Mouse (Mus musculus) embryo, embryonic 11.5 days (tissue): ENCODE results near the gene Aqp5.

Source experiments
- DNase-seq: peaks from one replicate; pipeline ENCODE4 v3.0.0-alpha.2; 2012; ENCODE audit warnings: low read depth, low spot score

The Aqp5 gene

DNA sequence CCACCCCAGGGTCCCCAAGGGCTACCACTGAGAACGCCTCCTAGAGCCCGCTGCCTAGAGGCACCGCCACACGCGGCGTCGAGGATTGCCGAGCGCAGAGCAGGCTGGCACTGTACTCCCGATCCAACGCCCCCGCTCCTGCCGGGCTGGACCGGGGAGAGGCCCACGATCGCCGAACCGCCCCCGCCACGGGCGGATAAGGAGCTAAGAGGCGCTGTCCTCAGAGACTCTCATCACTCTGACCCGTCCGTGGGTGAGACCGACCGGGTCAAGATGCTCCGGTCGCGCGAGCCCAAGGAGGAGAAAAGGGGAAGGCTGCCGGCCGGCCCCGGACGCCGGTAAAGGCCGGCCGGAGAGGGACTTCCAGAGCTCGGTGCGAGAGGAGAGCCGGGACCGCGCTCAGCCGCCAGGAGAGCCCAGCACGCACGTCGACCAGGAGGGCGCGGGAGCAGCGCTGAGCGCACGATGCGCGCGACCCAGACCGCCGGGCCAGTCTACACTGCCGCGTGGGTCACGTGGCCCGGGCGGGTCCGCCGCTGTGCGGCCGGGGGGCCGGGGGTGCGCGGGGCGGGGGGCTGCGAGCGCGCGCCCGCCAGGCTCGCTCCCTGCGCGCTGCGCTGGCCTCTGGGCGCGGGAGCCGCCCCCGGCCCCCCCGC is at the start of gene Aqp5:
Aqp5 (plus strand) TSS at position 354 of the 656 bp plus-strand sequence.
- DNase-seq: no peak

DNA sequence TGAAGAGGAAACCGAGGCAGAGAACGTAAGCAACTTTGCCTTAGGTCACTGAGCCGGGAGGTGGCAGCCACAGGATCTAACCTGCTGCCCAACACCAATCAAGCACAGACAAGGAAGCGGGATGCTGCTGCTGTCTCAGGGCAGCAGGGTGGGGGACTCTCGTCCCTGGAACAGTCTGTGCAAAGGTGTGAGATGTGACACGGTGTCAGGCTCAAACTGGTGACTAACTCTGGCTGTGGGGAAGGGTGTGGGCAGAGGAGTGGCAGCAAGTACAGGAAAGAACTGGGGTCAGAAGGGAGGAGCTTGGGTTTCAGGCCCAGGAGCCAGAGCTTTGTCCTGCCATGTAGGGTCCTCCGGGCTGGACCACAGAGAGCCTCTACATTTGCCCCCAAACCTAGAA is 46.5 kb upstream of the Aqp5 start:
- no peak for DNase-seq

DNA sequence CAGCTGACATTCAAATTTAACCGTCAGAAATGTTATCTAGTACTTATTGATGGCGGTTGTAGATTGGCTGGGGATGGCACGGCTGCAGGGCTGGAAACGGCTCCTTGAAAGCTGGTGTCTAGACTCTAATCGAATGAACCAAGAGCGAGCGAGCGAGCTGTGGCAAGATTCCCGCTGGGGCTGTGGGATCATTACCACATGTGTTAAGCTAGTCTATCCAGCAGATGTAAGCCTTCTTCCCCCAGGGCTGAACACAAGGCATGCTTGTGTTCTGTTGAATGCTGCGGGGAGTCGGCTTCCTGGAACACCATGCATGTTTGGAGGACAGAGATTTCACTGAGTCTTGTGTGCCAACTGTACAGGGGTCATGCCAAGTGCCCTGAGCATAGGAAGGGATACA is 44.0 kb upstream of the Aqp5 start:
- DNase-seq: no peak

DNA sequence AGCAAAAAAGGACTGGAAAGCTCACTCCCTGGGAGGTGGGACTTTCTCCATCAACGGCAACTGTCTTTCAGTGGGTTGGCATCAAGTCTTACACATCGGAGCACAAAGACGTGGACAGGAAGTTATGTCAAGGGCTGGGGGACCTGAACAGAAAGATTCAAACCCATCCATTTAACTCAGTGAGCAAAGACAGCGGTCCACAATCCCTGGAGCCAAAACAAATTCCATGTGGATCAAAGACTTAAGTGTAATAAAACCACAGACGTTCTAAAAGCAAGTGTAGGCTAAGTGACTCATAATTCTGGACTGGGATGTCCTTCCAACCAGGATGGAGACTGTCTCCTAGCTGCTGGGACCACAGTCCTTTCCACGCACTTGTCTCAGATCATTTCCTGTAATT is 42.9 kb upstream of the Aqp5 start:
- DNase-seq: no peak

DNA sequence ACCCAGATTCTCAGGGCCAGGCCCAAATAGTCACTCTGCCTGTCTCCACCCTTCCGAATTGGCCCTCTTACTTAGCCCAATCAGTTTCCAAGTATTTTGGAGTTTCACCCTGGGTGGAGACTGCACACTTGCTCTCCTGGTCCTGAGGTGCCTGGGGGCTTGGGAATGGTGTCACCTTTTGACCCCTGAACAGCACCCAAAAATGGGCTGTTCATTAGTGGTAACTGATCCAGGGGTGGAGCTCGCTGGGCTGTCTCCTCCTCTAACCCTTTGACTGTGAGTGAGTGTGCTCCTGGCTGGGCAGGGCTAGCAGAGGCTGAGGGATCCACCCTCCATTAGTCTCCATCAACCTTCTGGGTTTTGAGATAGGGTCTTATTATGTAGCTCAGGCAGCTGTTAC is 40.7 kb upstream of the Aqp5 start:
- DNase-seq: no peak

DNA sequence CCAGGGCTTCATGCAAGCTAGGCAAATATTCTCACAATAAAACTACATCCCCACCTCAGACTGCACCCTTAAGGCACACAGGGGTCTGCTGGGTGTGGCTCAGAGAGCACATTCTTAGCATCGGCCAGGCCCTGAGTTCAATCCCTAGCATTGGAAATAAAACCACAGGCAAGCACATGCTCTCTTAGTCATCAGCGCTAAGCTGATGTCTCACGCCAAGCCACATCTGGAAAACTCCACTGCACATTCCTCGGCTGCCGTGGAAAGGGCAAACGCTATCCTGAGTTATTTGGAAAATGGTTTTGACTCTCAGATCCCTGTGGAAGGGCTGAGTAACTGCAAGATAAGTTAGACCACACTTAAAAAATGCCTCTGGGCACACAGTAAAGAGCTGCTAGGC is 36.8 kb upstream of the Aqp5 start:
- DNase-seq: no peak

DNA sequence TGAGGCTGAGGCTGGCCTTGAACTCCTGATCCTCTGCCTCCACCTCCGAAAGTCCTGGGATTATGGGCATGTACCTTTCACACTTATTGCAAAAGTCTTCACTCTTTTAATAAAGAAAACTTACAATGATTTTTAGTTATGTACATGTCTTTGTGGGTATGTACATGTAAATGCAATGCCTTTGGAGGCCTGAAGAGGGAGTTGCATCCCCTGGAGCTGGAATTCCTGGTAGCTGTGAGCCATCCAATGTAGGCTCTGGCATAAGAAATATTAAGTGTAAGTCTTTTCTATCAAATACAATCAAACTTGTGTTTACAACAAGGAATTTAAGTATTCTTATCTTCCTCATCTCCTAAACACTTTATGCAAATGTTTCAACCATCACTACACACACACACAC is 31.6 kb upstream of the Aqp5 start:
- no peak for DNase-seq

DNA sequence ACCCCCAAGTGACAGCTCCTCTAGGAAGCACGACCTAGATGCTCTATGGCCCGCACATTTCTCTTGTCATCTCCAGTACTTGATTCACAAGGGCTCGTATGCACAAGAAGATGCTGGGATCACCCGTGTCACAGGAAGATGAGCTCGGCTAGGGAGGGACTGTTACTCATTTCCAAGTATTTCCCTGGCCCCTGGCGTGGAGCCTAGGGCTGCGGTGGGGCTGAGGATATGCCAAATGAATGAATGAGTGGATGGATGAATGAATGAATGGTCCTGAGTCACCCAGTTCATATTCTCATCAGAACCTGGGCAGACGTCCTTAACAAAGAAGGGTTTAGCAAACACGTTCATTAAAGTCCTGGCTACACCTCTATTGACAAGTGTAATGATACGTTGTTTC is 30.3 kb upstream of the Aqp5 start:
- DNase-seq: no peak

DNA sequence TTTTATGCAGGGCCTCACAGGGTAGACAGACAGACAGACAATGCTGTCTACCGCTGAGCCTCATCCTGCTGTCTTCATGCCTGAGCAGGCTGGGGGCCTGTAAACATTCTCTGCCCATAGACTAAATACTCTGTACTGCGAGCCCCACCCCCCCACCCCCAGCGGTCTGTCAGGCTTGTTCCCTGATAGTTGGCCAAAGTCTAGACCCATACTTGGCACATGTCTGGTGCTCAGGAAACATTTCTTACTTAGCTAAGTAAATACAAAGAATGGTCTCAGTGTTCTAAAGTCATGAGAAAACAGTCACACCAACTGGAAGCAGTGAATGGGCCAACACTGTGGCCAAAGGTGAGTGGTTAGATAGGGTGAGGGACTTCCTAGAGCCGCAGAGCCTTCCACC is 23.2 kb upstream of the Aqp5 start:
- no peak for DNase-seq

DNA sequence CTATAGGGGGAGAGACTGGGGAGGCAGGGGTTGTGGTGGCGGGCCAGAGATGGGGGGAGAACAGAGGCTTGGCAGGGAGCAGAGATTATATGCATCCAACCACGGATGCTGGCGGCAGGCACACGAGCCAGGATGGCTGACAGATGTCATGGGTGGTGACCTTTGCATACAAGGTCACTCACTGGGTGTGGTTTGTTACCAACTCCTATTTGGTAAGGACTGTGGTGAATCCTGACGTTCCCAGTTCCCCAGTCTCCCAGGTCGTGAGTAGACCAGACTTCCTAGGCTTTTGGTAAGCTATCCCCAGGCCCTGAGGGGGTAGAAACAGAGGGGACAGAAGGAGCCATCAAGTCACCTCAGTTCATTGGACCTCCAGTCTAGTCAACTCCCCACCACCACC is 21.9 kb upstream of the Aqp5 start:
- no peak for DNase-seq

DNA sequence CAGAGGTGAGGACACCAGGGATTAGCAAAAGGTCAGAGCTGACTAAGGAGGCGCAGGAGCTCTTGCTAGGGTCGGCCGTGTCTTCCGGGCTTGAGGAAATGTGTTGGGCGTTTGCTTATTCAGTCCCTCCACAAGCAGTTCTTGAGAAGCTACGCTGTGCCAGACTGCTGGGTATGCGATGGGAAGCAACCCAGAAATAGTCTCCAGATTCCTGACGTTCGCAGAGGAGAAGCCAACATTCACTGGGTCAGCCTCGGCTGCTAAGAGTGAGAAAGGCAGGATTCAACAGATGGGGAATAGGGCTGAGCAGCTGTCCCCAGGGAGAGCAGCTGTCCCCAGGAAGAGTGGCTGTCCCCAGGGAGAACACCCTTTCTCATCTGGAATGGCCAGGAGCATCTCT is 21.5 kb upstream of the Aqp5 start:
- DNase-seq: no peak

DNA sequence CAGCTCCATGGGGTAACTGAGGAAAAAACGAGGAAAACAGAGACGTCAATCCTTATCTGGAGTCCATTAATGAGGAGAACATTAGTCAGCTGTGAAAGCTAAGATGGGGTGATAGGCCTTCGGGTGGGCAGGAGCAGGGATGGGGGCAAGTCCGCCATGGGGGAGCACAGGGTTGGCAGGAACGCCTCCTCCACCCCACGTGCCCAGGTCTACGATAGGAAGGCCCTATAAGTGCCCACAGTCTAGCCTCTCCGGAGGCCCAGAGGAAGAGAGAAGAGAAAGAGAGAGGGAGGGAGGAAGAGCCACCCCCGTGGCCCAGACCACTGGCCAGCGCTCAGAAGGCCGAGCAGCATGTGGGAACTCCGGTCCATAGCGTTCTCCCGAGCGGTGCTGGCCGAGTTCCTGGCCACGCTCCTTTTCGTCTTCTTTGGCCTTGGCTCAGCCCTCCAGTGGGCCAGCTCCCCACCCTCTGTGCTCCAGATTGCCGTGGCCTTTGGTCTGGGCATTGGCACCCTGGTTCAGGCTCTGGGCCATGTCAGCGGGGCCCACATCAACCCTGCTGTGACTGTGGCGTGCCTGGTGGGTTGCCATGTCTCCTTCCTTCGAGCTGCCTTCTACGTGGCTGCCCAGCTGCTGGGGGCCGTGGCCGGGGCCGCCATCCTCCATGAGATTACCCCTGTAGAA is 11.6 kb upstream of the Aqp5 start, which contains the start of gene Aqp2:
Aqp2 (plus strand) TSS at position 254 of the 684 bp plus-strand sequence.
- DNase-seq: no peak

DNA sequence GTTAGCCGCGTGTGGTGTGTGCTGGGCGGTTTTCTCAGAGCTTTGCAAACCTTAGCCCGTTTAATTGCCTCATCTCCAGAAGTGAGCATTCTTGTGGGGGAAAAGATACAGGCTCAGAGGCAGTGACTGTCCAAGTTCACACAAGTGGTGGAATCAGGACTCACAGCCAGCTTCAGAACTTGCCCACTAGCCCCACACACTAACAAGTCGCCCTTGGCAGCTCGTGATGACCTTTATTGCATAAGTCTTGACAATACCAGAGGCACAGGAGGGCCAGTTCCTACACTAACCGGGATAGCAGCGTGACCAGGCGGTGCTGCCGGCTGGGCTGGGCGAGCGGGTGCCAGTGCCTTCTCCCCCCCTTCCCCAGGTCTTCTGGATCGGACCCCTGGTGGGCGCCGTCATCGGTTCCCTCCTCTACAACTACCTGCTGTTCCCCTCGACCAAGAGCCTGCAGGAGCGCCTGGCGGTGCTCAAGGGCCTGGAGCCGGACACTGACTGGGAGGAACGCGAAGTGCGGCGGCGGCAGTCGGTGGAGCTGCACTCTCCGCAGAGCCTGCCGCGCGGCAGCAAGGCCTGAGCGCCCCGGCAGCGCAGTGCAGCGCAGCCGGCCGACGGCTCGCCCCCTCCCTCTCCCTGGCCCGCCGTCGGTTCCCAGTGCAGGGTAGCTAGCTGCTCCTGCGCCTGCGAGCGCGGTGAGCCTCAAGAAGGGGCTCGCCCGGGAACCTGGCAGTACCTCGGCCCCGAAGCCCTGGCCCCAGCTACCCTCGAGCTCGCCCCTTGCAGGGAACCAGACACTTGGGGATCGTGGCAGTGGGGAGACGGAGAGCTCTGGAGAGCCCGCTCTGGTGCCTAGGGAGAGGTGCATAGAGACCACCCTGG is 6.9 kb upstream of the Aqp5 start:
- no peak for DNase-seq

DNA sequence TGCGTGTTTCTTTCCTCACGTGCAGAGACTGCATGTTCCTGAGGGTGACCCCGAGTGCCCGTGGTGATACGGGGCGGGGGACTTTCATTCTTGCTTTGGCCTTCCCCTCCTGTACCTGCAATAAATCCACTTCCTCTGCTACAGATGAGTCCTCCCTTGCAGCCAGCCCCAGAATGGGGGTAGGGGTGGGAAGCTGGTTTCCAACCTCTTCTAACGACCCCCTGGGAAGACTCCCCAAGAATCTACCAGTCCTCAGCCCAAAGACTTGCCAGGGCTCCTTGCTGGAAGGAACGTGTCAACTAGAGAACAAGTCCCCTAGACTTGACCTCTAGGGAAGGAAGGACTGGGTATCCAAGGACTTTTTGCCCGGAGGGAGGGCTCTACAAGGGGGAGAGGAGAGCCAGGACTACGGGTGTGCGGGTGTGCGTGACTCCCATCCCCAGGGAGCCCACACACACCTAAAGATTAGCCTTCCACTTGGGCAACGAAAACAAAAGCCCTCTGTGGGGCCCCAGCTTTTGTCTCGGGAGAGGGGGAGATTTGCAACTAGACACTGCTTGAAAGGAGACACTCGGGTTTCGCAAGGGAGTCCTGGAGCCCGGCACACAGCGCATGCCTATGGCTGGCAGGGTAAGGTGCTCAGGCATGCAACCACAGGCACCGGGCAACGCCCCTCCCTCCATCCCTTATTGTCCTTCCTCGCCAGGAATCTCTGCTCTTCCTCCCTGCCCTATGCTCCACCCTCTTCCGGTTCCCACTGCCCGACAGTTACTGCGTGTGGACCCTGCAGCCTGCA is 6.0 kb upstream of the Aqp5 start:
- DNase-seq: no peak

DNA sequence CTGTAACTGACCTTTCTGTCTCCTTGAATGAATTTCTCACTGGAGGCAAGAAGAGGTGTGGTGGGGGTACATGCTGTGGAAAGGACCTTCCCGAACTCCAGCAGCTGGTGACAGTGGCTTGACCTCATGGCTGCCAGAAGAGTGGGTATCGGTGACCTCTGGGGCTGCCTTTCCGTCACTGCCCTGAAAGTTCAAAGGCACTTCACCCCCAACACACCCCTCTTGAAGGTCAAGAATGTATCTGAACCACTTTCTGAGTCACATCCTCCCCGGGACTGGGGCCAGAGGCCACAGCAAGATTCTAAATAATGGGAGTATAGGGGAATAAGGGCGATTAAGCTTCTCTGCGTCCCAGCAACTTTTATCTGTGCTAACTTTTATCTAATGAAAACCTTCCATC is 4.8 kb upstream of the Aqp5 start:
- no peak for DNase-seq

DNA sequence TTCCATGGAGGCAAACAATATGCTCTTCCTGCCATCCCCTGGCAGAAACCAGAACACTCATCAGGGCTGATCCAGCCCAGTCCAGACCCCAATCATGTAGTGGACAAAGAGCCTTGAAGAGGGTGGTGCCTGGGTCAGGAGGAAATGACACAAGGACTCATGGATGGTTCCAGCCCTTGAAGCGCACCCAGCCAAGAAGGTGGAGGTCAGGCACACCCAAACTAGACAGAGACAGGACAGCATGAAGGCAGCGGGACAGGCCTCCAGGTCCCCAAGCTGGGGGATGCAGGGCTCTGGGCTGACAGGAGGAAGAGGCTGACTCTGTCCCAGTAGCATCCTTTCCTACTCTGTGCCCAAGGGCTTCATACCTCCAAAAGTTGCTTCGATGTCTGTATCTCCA is 4.1 kb upstream of the Aqp5 start:
- no peak for DNase-seq

DNA sequence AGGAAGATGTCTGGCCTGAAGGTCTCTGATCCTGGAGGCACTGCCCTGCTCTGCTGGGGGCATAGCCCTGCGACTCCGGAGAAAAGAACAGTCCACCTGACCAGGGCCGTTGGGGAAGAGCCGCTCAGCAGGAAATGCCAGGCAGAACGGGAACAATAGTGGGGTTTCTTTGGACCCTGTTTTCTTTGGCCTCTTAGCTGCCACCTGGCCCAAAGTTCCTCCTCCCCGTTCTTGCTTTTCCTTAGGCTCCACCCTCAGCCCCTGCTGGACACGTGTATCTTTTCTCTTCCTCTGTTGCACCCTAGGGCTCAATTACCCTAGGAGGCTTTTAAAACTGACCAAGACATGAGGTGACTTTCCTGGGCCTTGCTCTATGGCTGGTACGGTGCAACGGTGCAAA is 1.3 kb upstream of the Aqp5 start:
- no peak for DNase-seq

DNA sequence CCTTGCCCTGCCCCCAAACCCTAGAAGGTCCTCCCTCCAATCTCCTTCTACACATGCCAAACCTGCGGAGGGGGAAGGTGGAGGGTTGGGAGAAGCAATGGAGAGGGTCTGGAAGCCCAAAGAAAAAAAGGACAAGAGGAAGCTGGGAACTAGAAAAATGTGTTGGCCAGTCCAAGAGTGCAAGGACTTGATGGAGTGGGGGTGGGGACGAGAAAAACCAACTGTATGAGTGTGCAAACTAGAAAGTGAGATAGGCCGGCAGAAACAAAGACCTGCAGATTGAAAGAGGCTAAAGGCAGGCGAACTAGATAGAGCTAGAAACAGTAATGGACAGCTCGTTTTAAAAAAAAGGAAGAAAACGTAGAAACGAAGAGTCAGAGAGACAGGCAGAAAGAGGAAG is 878 bp upstream of the Aqp5 start:
- DNase-seq: no peak

DNA sequence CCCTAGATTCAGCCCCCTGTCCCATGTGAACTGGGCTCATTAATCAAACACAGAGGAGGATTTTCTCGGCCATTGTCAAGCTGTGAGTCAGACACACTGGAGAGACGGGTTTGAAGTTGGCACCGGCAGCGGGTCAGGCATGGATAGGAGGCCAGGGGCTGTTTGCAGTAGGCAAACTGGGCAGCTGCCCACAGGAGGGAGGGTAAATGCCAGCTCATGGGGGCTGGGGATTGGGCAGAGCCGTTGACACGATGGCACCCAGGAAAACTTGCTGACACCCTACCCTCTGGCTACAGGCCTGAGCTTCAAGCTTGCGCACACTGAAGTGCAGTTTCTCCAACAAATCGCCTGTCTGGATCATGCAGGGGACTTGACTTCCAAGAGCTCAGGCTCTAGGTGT is 1.6 kb downstream of the Aqp5 start:
- no peak for DNase-seq

DNA sequence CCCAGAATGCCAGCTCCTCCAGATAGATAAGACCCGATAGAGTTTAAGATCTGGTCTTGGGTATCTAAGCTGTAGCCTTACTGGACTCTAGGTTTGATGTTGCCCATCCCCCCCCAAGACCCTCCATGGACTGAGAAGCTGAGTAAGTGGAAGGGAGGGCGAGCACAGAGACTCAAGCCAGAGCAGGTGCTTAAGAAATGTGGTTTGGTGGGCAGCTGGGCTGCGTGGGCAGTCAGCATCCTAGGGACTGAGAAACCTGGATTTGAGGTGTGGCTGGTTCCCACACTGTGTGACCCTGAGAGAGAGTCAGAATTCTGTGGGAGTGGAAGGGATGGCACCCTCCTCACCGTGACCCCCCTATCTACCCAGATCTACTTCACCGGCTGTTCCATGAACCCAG is 2.3 kb downstream of the Aqp5 start:
- DNase-seq: no peak

DNA sequence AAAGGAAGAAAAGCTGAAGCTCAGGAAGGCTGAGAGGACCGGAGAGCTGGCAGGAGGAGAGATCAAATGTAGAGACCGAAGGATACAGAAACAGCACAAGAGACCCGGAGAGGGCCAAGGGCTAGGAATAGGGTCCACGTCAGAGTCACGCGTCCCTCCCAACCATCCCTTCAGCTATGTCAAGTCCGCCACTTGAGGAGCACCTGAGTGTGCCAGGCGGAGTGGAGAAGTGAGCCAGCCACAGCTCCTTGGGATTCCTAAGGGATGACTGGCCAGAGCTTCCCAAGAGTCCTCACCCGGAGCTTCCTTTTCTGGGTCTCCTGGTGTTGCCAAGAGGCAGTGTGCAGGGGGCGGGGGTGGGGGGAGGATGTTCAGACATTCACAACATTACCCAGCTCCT is 4.4 kb downstream of the Aqp5 start:
- DNase-seq: no peak
